Mouse (Mus musculus) gastrocnemius, postnatal 14 days (tissue): ENCODE measurements around the gene Igdcc3. TPM values are rescaled to one million over a fixed set of nuclear protein-coding genes. Genes with fewer than 3 reads are reported as not detected.

ENCODE experiments used
- DNase-seq: peaks from one replicate; pipeline ENCODE4 v3.0.0; 2021; ENCODE audit warnings: mixed read lengths
- intact Hi-C: fragments of 180-260 bp; cut with DNase I; formaldehyde crosslinking; loops from one replicate; pipeline ENCODE4 v1.15.1; 2025; ENCODE audit warnings: low total_unique reads
- total RNA-seq, 2 experiments: library from RNA; stranded (reverse); gene quantifications; 2 replicates each; pipeline ENCODE4 v1.2.3; 2021

Igdcc3 gene
- total RNA-seq, 2 experiments from 2014 or later = 0.37 to 0.58 TPM

DNA sequence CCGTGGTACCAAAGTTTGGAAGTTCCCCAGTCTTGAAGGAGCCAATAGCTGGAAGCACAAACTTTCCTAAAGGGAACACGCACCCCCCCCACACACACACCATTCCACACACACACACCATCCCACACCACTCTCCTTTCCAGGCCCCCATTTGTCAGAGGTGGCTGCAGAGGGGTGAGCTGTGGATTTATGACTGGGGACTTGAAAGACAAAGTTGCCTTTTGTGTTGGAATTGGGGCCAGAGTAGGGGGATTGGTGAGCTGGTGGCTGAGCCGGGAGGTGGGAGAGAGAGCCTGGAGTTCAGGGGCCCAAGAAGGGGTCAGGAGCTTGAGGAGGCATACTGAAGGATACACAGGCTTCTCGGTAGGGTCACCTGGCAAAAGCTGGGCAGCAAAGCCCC lies 28.0 kb downstream of the Igdcc3 start:
- intact Hi-C loops = loop anchor here (5.0 kb wide), 1 partner anchor 37 kb away; no protein-coding TSS in a partner anchor
- DNase-seq = no peak

DNA sequence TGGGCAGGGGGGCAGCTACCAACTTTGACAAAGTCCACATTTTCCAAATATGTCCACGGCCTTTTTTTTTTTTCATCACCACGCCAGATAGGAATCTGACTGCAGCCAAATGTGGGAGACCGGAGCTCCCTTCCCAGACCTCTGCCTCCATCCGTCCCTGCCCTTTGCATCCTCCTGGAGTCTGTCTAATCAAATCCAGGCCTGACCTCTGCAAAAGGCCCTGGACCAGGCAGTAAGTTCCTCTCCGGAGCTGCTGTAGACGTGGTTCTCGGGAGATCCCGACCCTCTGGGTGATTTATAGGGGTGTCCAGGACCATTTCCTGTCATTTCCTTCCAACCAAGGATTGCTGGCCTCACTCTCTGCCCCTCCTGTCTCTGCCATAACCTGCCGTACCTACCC lies 31.7 kb downstream of the Igdcc3 start:
- DNase-seq = no peak
- intact Hi-C loops = no loop called here

- DNase-seq = no peak
- intact Hi-C loops = no loop called here
These were observed 34.4 kb downstream of the Igdcc3 start for GRCm38 (mm10) chr9:65175234-65175938.

GRCm38 (mm10) chr9:65175939-65176871 lies 35.2 kb downstream of the Igdcc3 start:
- DNase-seq = no peak
- intact Hi-C loops = no loop called here

- DNase-seq = no peak
- intact Hi-C loops = no loop called here
These were observed 36.5 kb downstream of the Igdcc3 start for GRCm38 (mm10) chr9:65177497-65177896.

DNA sequence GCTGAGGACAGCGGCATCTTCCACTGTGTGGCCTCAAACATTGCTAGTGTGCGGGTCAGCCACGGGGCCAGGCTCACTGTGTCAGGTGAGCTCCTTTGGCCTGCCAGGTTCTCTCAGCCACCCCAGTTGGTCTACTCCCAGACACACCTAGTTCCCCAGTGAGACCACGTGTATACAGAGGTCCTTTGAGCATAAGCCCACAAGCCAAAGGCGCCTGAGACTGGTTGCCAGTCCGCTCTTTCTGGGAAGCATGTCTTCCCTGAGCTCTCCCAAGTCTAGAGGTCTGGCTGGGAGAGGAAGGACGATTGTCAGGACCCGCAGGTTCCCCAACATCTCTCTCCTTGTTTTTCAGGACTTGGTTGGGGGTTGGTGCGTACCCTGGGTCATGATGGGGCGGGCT lies 36.9 kb downstream of the Igdcc3 start:
- intact Hi-C loops = no loop called here
- no peak for DNase-seq

DNA sequence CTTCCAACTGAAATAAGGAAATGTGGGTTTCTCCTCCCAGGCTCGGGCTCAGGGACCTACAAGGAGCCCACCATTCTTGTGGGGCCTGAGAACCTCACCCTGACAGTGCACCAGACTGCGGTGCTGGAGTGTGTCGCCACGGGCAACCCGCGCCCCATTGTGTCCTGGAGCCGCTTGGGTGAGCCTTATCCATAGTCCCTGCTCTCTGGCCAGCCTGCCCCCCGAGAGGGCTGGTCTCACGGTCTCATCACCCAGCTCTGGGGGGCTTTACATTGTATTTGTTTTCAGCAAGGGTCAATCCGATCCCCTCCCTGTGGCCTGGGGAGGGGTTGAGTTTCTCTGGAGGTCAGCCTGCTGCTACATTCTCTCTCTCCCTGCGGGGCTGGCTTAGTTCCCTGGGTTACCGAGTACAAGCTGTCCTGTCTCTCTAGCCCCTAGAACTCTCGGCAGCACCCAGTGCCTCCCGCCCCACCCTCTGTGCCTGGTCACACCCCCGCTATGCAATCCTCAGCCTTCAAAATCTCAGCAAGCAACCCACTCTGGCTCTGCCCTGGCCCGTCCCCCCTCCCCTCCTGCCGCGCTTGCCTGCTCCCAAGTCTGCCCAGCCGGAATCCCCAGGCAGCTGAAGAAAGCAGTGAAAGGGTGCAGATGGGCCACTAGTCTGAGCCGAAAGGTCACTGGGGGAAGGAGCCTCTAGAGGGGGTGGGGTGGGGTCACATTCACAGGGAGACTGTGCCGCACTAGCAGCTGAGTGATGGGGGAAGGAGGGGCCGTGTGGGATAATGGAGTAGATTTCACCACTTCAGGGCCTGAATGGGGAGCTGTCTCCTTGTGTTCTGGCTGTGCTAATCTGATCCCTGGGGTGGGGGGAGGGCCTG lies 37.6 kb downstream of the Igdcc3 start:
- intact Hi-C loops = no loop called here
- peak; percentile 40 for DNase-seq

GRCm38 (mm10) chr9:65179817-65180624 lies 39.0 kb downstream of the Igdcc3 start:
- no peak for DNase-seq
- intact Hi-C loops = no loop called here

GRCm38 (mm10) chr9:65188599-65188998 lies 47.6 kb downstream of the Igdcc3 start:
- intact Hi-C loops = loop anchor here (5.0 kb wide), 1 partner anchor 56 kb away; no protein-coding TSS in a partner anchor
- DNase-seq = peak; percentile 76

GRCm38 (mm10) chr9:65190306-65190705 lies 49.3 kb downstream of the Igdcc3 start:
- intact Hi-C loops = no loop called here

DNA sequence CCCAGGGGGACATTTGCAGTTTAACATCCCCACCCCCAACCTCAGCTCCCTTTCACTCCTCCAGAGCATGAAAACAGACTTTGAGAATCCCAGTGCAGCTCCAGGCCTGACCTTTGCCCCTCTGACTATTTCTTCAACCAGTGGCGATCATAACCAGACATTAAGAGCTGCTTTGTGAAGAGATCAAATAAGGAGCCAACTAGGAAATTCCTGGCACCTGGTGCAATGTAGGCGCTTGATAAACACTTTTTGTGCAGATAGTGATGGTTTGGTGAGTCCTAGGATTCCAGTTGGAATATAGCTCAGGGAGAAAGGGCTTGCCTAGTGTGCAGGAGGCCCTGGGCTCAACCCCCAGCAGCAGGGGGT lies 50.4 kb downstream of the Igdcc3 start:
- no peak for DNase-seq
- intact Hi-C loops = no loop called here

More at GRCm38 (mm10) chr9:65190306-65190705, 49.3 kb downstream of the Igdcc3 start:
- no peak for DNase-seq

DNA sequence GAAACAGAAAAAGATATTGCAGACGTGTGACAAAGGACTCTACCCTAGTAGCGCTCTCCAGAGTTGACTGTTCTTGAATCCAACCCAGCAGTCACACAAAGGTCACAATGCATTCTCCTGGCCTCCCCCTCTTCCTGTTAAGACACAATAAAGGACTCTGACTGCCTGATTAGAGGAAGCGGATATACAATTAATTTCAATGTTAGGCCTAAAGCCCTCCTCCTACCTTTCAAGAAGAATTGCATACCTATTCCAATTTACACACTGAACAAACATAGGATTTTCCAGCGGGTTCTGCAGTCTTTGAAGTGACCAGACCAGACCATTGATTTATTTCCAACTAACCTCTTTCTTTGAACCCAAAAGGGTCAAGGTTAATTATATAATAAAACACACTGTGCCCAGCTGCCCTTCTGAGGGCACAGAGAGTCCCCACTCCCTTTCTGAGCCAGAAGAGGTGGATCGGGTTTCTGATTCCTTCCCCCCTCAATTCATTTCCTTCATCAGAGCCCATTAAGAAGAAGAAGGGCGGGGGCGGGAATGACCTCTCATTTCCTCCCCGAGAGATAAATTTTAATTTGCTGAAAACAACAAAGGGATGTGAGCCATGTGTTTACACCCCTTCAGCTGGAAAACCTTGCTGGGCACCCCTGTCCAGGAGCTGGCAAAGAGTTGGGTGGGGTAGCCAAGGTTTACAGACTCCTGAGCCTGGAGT lies 50.9 kb downstream of the Igdcc3 start:
- intact Hi-C loops = no loop called here
- no peak for DNase-seq

- intact Hi-C loops = no loop called here
- no peak for DNase-seq
These were observed 52.2 kb downstream of the Igdcc3 start for GRCm38 (mm10) chr9:65193214-65193613.

GRCm38 (mm10) chr9:65195053-65195452 lies 54.1 kb downstream of the Igdcc3 start, which contains the start of gene Parp16:
Gene Parp16, plus strand, starts transcription at chr9:65195353.
- intact Hi-C loops = no loop called here
- no peak for DNase-seq

- intact Hi-C loops = no loop called here
- DNase-seq = peak; percentile 29
These were observed 54.6 kb downstream of the Igdcc3 start for GRCm38 (mm10) chr9:65195621-65195981.

DNA sequence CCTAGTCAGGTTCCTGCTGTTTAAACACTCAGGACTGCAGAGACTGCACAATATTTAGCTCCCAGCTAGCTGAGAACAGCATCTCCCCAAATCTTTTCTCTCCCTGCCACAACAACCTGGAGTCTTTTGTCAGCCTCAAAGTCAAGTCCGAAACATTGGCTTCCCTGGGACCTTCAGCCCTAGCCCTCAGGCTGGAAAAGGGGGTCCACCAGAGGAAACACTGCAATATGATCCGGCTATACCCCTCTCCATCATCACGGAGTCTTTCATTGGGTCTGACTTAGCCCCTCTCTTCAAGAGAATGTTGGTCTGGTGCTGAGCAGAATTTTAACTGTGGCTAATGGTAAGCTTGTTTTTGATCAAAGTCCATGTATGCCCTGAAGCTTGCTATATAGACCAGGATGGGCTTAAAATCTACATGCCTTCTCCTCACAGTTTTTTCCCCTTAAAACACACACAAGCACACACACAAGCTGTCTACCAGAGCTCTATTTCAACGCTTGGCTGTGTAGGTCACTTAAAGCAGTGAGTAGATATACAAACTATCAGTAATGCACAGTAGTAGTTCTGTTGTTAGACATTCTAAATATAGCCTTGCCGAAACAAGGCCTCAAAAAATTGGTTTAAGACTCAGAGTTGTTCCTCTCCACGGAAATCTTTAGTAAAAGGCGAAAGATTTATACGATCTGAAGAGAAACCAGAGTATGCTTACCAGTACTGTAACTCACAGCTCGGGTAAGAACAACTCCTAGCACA lies 55.2 kb downstream of the Igdcc3 start:
- DNase-seq = no peak
- intact Hi-C loops = no loop called here

- intact Hi-C loops = no loop called here
These were observed 56.0 kb downstream of the Igdcc3 start for GRCm38 (mm10) chr9:65196738-65197569.

More at GRCm38 (mm10) chr9:65196738-65197569, 56.0 kb downstream of the Igdcc3 start:
- peak; percentile 94 for DNase-seq
